Mouse (Mus musculus) cerebellum, postnatal 10 days (tissue): ENCODE measurements around the gene Srms.

ENCODE experiments used
- DNase-seq, 2 experiments: peaks; one replicate each; pipeline ENCODE4 v3.0.0; 2021; ENCODE audit warnings: mixed read lengths in 2 of 2

Srms gene

DNA sequence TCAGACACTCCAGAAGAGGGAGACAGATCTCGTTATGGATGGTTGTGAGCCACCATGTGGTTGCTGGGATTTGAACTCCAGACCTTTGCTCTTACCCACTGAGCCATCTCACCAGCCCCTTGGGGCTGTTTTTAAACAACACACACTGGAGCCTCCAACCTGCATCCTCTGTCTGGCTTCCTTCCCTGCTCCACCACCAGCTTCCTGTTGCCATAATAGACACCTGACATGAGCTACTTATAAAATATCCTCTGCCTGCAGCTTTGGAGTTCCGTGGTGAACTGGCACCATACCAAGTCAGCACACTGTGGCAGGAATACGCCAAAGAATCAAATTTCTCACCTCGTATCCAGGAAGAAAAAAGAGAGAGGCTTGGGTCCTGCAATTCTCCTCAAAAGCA, 52.2 kb downstream of the Srms start:
- peak; percentile 15 to 21 for DNase-seq

DNA sequence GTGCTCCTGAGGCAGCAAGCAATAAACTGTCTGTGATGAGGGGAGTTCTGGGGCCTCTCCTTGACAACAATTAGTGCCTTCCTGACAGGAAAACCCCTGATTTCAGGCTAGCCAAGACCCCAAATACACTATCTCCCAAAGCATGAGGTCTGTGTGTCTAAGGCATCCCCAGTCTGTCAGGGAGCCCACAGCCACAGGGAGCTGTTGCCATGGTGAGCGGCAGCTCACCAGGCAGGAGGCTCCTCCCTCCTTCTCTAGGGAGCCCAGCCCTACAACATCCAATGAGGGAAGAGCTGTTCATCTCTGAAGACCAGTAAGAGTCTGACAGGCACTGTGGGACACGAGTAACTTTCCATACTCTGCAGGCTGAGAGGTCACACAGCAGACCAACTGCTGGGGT, 53.2 kb downstream of the Srms start:
- peak; percentile 26 to 52 for DNase-seq

DNA sequence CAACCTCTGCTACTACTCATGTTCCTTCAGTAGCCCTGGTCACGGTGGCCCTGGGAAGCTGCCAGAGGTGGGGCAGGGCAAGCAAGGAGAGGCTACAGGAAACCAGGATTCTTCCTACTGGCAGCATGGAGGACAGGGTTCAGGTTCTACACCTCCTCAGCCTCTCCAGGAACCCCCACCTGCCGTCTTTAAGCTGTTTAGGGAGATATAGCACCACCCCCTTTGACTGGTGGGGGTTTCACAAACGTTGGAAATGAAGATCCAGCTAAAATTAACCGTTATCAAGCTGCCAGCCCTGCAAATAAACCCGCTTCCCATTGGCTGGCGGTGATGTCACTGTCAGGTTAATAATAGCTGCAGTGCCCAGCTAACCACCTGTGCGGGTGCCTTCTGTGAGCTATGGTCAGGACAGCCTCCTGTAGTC, 53.9 kb downstream of the Srms start:
- peak; percentile 55 to 68 for DNase-seq

DNA sequence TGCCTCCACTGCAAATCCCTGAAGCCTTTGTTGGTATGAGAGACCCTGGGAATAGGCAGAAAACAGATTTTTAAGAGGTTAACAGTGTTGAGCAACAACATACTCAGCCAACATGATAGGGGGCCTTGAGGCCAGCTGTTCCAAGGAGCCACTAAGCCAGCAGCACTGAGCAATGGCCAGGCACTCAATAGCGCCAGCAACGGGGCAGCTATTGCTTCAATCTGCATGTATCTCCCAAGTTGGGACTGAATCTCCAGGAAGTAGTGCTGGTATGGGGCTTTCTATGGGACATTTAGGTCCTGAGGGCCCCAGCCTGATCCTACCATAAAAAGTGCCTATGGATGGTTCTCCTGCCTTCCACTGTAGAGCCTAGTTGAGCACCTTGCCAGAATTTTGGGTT, 54.5 kb downstream of the Srms start:
- DNase-seq, result peak in 1 of 2 experiments; percentile 17

DNA sequence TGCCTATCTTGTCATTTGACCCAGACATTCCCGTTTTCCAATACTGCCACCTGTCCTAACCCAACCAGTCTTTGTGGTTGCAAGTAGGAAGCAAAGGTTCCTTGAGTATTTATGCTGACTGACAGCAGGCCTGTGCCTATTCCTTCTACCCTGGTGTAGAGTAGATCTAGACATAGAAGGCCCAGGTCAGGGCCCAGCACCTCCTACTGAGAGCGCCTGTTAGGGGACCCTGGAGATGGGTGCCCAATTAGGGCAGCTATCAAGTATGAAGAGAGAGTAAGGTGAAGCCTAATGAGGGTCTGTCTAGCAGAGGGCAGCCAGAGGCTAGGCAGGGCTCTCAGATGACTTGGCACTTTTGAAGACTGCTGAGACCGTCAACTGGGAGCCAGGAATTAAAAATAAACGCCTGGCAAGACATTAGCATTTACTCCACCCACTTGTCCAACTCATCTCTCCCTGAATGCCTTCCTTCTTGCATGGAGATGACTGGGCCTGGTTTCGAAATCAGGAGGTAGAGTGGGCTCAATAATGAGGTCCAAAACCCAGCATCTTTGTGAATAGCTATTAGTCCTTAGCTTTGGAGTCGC, 55.2 kb downstream of the Srms start:
- DNase-seq, result peak; percentile 15 to 16

DNA sequence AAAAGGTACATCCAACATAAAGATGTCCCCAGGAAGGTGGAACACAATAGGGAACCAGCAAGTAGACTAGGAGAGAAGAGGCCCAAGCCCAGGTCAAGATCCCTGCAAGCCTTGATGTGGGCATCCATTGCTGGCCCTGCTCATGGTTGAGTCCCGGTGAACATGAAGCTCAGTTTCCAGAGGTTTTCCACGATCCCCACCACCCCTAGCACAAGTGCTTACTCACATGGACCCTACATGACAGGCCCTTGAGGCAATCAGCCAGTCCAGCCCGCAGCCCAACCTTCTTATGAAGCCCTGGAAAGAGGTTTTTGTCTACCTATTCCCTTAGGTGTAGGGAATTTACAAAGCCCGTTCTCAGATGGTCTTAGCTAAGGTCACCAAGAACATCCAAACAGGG, 55.8 kb downstream of the Srms start:
- peak in 1 of 2 experiments; percentile 24 for DNase-seq

DNA sequence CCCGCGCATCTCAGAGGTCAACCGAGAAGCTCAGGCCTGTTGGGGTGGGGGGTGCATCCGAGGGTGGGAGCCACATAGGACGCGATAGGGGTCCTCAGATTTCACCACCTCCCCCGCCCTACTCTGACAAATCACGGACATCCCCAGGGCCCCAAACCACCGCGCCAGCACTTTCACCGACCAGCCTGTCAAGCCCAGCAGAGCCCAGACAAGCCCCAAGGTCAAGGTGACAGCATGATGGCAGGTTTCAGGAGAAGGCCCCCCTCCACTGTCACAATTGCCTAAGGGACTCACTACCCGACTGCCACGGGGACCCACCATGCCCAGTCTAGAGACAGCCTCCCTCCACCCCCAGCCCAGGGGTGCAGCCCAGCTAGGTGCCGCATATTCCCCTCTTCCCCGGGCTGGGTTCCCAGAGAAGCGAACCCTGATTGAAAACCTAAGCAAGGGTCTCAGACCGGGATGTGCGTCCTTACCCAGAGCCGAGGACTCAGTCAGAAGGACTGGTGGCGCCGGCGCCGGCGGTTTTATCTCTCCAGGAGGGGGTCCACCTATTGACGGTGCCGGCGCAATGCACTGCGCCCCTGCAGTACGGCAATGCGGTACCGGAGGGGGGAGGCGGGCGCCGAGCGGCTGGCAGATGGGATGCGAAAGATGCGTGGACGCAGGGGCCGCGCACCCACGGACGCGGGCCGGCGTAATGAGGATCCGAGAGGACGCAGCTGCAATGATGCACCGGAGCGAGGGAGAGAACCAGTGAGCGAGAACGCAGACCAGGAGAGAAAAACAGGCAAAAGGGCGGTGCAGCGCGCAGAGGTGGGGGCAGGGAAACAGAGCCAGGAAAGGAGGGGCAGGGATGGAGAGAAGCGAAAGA, 56.5 kb downstream of the Srms start, which contains the start of gene Eef1a2:
TSS of gene Eef1a2 (minus strand) at position 767 of the 874 bp plus-strand sequence.
- peak; percentile 88 to 90 for DNase-seq

DNA sequence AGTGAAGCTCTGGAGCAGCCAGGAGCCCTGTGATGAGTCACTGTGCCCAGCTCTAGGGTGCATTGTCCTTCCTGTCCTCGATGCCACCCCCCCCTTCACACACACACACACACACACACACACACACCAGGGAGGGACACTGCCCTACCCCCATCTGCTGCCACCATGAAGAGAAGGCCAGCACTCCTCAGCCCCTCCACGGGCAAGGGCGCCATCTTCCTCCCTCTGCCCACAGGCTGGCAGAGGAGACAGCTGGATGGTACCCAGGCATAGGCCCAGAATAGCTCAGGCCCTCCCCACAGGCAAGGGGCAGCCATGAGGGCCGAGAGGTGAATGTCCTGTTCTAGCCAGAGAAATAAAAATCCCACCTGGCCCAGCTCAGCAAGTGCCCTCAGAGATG, 57.2 kb downstream of the Srms start:
- DNase-seq, result peak; percentile 78 to 79
